Mouse (Mus musculus): ENCODE measurements at regions not wholly inside any gene's neighbourhood (a gene's known extent, or its start where the extent isn't known, plus 50 kb on each side); places are given as distances from the start of the nearest gene placed in this dataset.

DNA sequence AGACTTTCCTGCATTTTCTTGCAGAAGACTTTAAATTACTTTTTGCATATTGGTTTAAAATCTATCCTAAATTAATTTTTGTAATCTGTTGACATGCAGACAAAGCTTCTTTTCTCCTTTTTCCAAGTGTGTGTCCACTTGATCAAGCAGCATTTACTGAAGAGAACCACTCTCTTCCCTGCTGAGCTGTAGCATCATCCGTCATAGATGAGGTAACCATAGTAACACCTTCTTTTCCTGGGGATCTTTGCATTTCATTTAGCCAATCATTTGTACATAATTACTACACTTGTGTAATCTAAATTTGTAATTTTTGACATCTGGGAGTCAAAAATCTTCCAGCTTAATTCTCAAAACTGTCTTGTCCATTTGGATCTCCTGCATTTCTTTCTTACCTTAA, 53.2 kb upstream of the Dnajc1 start:
- DNase-seq (ENCODE audit: low spot score in 2 of 2) = no peak
